Mouse (Mus musculus) embryonic facial prominence, embryonic 11.5 days (tissue): ENCODE data around the gene Tjp3. TPM values are rescaled to one million over a fixed set of nuclear protein-coding genes. Genes with fewer than 3 reads are reported as not detected.

Experiments
- ATAC-seq: fragments of 200-750 bp; cut with Nextera tagmentation; replicated peaks from 2 replicates; pipeline ENCODE4 v1.8.0; 2017; ENCODE audit warnings: low read depth; ENCODE audit not compliant: insufficient number of reproducible peaks, low FRiP score, low TSS enrichment
- DNase-seq: peaks from one replicate; pipeline ENCODE4 v3.0.0-alpha.2; 2015; ENCODE audit warnings: low spot score
- H3K27ac ChIP-seq: fragments of 300-500 bp; sonication (generic); replicated peaks from 2 replicates; pipeline ENCODE4 v1.5.1; 2014; ENCODE audit warnings: mild to moderate bottlenecking, low read depth, low read length, control low read depth
- H3K27me3 ChIP-seq: fragments of 300-500 bp; sonication (generic); 2 replicates; pipeline ENCODE4 v1.6.1; 2014; ENCODE audit warnings: mild to moderate bottlenecking, low read length, moderate library complexity, mixed read lengths; ENCODE audit not compliant: control insufficient read depth, insufficient read depth
- H3K36me3 ChIP-seq: fragments of 300-500 bp; sonication (generic); replicated peaks from 2 replicates; pipeline ENCODE4 v1.6.1; 2014; ENCODE audit warnings: low read depth, mild to moderate bottlenecking, low read length, moderate library complexity, mixed read lengths; ENCODE audit not compliant: control insufficient read depth, insufficient read depth
- H3K4me1 ChIP-seq: fragments of 300-500 bp; sonication (generic); 2 replicates; pipeline ENCODE4 v1.6.1; 2014; ENCODE audit warnings: low read length, mixed read lengths; ENCODE audit not compliant: control insufficient read depth, insufficient read depth
- H3K4me2 ChIP-seq: fragments of 300-500 bp; sonication (generic); 2 replicates; pipeline ENCODE4 v1.6.1; 2014; ENCODE audit warnings: low read depth, mild to moderate bottlenecking, control low read depth, low read length, moderate library complexity
- H3K4me3 ChIP-seq: fragments of 300-500 bp; sonication (generic); 2 replicates; pipeline ENCODE4 v1.5.1; 2014; ENCODE audit warnings: low read depth, low read length, control low read depth
- H3K9ac ChIP-seq: fragments of 300-500 bp; sonication (generic); replicated peaks from 2 replicates; pipeline ENCODE4 v1.6.1; 2014; ENCODE audit warnings: mild to moderate bottlenecking, control low read depth, low read length
- H3K9me3 ChIP-seq: fragments of 300-500 bp; sonication (generic); replicated peaks from 2 replicates; pipeline ENCODE4 v1.6.1; 2016; ENCODE audit warnings: mild to moderate bottlenecking, low read length, inconsistent platforms, mixed read lengths; ENCODE audit not compliant: control insufficient read depth
- WGBS: fragments of 180-500 bp; shearing (Covaris S2); extraction: QIAGEN DNeasy Blood & Tissue Kit; methylation state at CpG from one replicate; pipeline ENCODE4 v1.1.7; 2014; 5-methylcytosine and 5-hydroxymethylcytosine counted together
- polyA plus RNA-seq: library from polyadenylated mRNA; unstranded; fragments of >200 nt; fragmentation: Nextera tagmentation; extraction: Ambion mirVana; gene quantifications from 2 replicates; pipeline ENCODE4 v1.2.1, GENCODE M21; 2014

Gene Tjp3
- polyA plus RNA-seq, 1 experiment from 2014 or later: 2.5 TPM

DNA sequence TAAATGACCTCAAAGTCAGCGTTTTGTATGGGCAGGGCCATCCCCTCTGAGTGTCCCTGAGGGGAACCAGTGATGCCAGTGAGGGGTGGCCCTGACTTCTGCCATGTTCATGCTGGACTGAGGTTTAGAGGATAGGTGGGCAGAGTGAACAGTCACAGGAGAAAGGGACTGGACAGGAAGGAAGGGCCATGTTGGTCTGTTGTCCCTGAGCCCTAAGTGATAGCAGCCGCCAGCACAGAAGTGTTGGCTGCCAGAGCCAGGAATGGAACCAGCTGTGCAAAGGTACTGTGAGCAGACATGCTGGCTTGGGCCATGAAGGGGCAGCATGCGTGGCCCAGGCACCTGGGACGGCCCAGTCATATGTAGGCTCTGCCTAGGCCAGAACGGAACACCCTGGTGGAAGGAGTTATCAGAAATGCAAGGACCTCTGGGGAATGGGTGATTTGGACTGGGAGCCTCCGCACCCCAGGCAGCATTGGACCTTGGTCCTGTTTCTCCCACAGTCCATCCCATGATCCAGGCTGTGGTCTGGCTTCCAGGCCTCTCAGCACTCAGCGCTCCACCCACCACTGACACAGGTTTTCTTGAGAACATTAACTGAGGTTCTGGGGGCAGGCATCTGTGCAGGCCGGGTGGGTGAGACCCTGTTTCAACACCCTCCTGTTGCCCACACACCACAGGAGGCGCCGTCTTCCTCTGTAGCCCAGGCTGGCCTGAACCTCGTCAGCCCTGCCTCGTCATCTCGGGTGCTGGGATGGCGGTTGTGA, 8.4 kb upstream of the Tjp3 start:
- H3K4me2 ChIP-seq: no peak overlapping the region
- H3K27ac ChIP-seq: no peak overlapping the region
- DNase-seq: no peak
- no peak for ATAC-seq
- no peaks in the 10 kb centered on the region for H3K4me1 ChIP-seq
- 86% methylated on average over 14 of the region's 14 CpGs for WGBS
- H3K36me3 ChIP-seq: no peaks in the 10 kb centered on the region
- no peaks in the 10 kb centered on the region for H3K27me3 ChIP-seq
- no peak overlapping the region for H3K9ac ChIP-seq
- H3K9me3 ChIP-seq: no peaks in the 10 kb centered on the region
- no peak overlapping the region for H3K4me3 ChIP-seq

DNA sequence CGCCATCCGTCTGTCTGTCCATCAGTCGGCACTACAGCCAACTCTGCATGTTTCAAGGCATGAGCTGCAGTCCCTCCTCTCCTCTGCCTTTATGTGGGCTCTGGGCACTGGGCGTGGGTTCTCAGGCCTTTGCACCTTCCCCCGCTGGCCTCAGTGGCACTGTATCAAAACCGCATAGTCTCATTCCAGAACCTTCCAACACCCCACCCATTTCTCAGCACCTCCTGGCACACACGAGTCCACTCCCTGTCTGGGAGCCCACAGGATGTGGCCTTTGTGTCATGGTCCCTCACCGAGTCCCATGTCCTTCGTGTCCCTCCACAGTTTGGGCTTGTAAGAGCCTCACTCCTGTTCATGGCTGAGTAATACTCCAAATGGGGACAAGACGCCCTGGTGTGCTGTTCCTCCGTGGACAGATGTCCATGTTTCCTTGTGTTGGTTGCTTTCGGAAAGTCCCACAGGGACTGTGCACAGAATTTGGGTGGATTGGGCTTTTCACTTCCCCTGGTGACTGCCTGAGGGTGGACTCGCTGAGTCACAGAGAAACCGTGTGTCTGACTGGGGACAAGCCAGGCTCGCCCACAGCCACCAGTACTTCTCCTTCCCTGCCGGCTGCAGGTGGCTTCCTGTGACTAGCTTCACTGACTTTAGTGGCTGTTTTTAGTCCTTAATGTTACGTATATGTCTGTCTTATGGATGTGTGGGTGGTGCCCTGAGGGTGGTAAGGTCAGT, 7.2 kb upstream of the Tjp3 start:
- Histone ChIP-seq H3K27me3 (no peaks in the 10 kb centered on the region), H3K4me2 (no peak overlapping the region), H3K9ac (no peak overlapping the region), H3K4me1 (peaks cover 8% of the 10 kb centered on the region; the same call in 1 of the 2 replicates), H3K4me3 (no peak overlapping the region), H3K9me3 (no peaks in the 10 kb centered on the region), H3K27ac (no peak overlapping the region), H3K36me3 (no peaks in the 10 kb centered on the region)
- 96% methylated on average over 17 of the region's 17 CpGs for WGBS
- no peak for DNase-seq
- ATAC-seq: no peak

- Histone ChIP-seq H3K27ac (no peak overlapping the region), H3K36me3 (no peaks in the 10 kb centered on the region), H3K9me3 (no peaks in the 10 kb centered on the region), H3K27me3 (no peaks in the 10 kb centered on the region), H3K4me3 (no peak overlapping the region), H3K4me1 (peaks cover 8% of the 10 kb centered on the region; the same call in 1 of the 2 replicates), H3K9ac (no peak overlapping the region), H3K4me2 (no peak overlapping the region)
- no peak for ATAC-seq
- WGBS: 45% methylated on average over 10 of the region's 10 CpGs
- DNase-seq: no peak
Observed at GRCm38 (mm10) chr10:81297845-81298244, 6.5 kb upstream of the Tjp3 start.

DNA sequence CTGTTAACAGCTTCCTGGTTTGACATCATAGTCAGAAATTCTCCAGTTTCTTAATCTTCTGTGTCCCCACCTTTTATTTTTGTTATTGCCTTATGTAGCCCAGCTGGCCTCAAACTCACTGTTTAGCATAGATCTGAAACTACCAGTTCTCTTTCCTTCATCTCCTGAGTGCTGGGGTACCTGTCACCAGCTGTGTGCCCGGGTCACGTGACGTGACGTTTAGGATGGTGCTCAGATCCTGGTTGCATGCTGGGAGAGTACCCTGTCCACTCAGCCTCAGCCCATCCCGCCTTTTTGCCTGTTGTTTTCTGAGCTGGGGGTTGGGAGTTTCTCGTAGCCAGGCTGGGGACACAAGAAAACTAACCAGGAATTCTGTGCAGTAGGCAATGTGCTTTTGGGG, 5.9 kb upstream of the Tjp3 start:
- ATAC-seq: no peak
- no peaks in the 10 kb centered on the region for H3K9me3 ChIP-seq

GRCm38 (mm10) chr10:81295185-81295584, 3.8 kb upstream of the Tjp3 start:
- Histone ChIP-seq H3K9ac (no peak overlapping the region), H3K4me2 (no peak overlapping the region), H3K9me3 (no peaks in the 10 kb centered on the region), H3K4me1 (peaks cover 8% of the 10 kb centered on the region; the same call in 1 of the 2 replicates), H3K36me3 (no peaks in the 10 kb centered on the region), H3K27ac (no peak overlapping the region), H3K4me3 (no peak overlapping the region), H3K27me3 (peaks cover 13% of the 10 kb centered on the region)
- DNase-seq: no peak
- 93% methylated on average over 6 of the region's 6 CpGs for WGBS
- no peak for ATAC-seq

More for the DNA sequence above, 5.9 kb upstream of the Tjp3 start:
- Histone ChIP-seq H3K9ac (no peak overlapping the region), H3K27me3 (no peaks in the 10 kb centered on the region), H3K27ac (no peak overlapping the region), H3K4me2 (no peak overlapping the region), H3K4me1 (peaks cover 8% of the 10 kb centered on the region; the same call in 1 of the 2 replicates), H3K36me3 (no peaks in the 10 kb centered on the region), H3K4me3 (no peak overlapping the region)
- WGBS: 67% methylated on average over 6 of the region's 6 CpGs
- no peak for DNase-seq

DNA sequence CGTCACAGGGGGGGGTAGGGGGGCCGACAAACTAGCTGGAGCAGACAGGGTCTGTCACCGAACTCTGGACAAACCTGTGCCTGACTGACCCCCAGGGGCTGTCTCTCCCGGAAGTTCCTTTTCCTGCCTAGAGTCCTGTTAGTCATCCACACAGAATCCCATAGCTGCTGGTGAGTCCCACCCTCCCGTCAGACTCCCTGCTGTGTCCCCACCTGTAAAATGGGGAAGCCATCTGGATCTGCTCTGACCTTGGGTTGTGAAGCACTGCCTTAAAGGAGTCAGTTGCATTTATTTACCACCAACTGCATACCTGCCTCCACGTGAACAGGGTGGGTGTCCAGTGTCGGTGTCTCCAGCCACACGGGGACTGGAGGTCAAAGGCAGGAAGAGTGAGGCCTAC, 3.1 kb upstream of the Tjp3 start:
- 58% methylated on average over 8 of the region's 8 CpGs for WGBS
- Histone ChIP-seq H3K4me2 (peak overlapping the region; percentile 75), H3K4me1 (peaks cover 8% of the 10 kb centered on the region; the same call in 1 of the 2 replicates), H3K4me3 (peak overlapping the region; percentile 91), H3K9me3 (no peaks in the 10 kb centered on the region), H3K9ac (peak overlapping the region; percentile 87), H3K27ac (no peak overlapping the region), H3K36me3 (no peaks in the 10 kb centered on the region), H3K27me3 (peaks cover 18% of the 10 kb centered on the region)
- DNase-seq (no peak), ATAC-seq (no peak)

- Histone ChIP-seq H3K9ac (peak overlapping the region; percentile 87), H3K9me3 (no peaks in the 10 kb centered on the region), H3K27ac (peak overlapping the region; percentile 67; the same call in 1 of the 2 replicates), H3K36me3 (no peaks in the 10 kb centered on the region), H3K4me2 (peak overlapping the region; percentile 75), H3K27me3 (peaks cover 18% of the 10 kb centered on the region), H3K4me3 (peak overlapping the region; percentile 91), H3K4me1 (peaks cover 8% of the 10 kb centered on the region; the same call in 1 of the 2 replicates)
- no peak for DNase-seq
- WGBS: 3% methylated on average over 24 of the region's 25 CpGs
- peak; percentile 2; the same call in 1 of the 2 replicates for ATAC-seq
Observed at GRCm38 (mm10) chr10:81293334-81294030, 2.1 kb upstream of the Tjp3 start.
